Mouse (Mus musculus): ENCODE data around the gene Wdr76. TPM values are rescaled to one million over a fixed set of nuclear protein-coding genes. Genes with fewer than 3 reads are reported as not detected.
A peak's percentile ranks its signal among the peaks of the same experiment; 100 is the strongest.
"Not testable (repeated sequence)": the region's sequence is repeated elsewhere in the genome, so short reads cannot be mapped to it uniquely, and the experiment has no call there.

The Wdr76 gene
- polyA plus RNA-seq, 1 experiment from 2014 or later: 8.8 TPM

DNA sequence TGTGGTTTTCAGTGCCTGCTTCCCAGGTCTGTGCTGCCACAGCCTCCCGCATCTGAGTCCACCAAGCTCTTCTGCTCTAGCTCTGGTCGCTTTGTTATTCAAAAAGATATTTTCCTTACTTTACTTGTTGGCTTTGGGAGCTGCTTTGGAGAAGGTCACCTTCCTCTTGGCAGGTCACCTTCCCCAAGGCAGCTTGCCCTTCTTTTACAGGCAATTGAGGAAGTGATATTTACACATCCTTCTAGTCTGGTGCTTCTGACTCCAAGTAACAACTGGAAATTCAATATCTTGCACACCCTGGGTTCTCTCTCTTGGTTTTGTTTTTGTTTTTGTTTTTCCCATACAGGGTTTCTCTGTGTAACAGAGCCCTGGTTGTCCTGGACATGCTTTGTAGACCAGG lies 22.1 kb upstream of the Wdr76 start:
- H3K4me2 ChIP-seq; H3K4me1 ChIP-seq; H3K27ac ChIP-seq; H3K27me3 ChIP-seq; ATAC-seq (ENCODE audit: borderline replicate concordance, extremely low read depth, low FRiP score, low TSS enrichment); H3K9ac ChIP-seq; H3K4me3 ChIP-seq; H3K9me3 ChIP-seq; H3K36me3 ChIP-seq: not testable (repeated sequence)
- WGBS: 85% methylated on average over 2 of the region's 2 CpGs

DNA sequence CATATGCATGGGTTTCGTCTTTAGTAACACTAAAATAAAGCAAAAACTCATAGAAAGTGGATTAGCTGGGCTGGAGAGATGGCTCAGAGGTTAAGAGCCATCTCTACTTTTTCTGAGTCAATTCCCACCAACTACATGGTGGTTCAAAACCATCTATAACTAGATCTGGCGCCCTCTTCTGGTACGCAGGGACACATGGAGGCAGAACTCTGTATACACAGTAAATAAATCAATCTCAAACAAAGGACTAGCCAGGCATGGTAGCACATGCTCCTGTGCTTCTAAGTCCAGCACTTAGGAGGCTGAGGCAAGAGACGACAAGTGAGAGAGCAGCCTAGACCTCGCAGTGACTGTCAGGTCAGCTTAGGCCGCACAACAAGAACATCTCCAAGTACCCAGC lies 5.0 kb upstream of the Wdr76 start:
- H3K4me2 ChIP-seq; H3K27me3 ChIP-seq; ATAC-seq (ENCODE audit: borderline replicate concordance, extremely low read depth, low FRiP score, low TSS enrichment); H3K9me3 ChIP-seq; H3K36me3 ChIP-seq; H3K4me3 ChIP-seq; H3K9ac ChIP-seq; H3K27ac ChIP-seq; H3K4me1 ChIP-seq: not testable (repeated sequence)
- 57% methylated on average over 1 of the region's 6 CpGs for WGBS

DNA sequence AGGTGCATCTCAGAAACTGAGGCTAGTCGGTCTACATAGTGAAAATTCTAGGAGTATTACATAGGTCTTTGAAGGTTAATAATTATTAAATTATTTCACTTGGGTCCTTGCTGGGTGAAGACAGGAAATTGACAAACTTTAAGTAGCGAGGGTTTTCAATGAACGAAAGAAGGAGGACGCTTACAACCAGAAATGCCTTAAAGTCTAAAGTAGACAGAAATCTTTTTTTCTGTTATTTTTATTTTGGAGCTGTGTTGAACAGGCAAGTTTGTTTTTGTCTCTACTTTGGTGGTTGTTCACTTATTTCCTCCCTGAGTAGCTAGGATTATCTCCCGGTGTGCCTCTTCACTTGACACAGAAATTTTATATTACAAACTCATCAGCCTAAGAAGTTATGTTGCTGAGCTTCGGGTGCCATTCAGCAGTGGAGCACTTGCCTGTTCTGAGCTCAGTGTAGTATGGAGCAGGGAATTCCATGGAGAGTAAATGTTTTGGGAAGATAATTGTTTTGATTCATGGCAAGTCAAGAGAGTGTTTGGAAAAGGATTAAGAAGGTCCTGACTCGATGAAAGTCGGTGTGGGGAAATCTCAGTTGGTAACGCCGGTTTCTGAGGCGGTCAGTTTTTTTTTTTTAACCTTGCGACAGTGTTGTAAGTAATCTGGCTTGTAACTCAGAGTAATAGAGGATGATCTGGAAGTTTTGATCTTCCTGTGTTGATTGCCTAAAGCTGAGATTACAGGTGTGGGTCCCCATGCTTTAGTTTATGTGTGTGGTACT lies 839 bp downstream of the Wdr76 start:
- no peaks in the 10 kb centered on the region for H3K9me3 ChIP-seq
- H3K4me2 ChIP-seq: peak overlapping the region; percentile 66
- 3% methylated on average over 12 of the region's 12 CpGs for WGBS
- no peak overlapping the region for H3K27ac ChIP-seq
- peaks cover 14% of the 10 kb centered on the region; the same call in 1 of the 2 replicates for H3K36me3 ChIP-seq
- H3K4me3 ChIP-seq: peak overlapping the region; percentile 65
- peak overlapping the region; percentile 53 for H3K9ac ChIP-seq
- no peaks in the 10 kb centered on the region for H3K27me3 ChIP-seq
- no peak for ATAC-seq (ENCODE audit: borderline replicate concordance, extremely low read depth, low FRiP score, low TSS enrichment)
- peaks cover 14% of the 10 kb centered on the region for H3K4me1 ChIP-seq

DNA sequence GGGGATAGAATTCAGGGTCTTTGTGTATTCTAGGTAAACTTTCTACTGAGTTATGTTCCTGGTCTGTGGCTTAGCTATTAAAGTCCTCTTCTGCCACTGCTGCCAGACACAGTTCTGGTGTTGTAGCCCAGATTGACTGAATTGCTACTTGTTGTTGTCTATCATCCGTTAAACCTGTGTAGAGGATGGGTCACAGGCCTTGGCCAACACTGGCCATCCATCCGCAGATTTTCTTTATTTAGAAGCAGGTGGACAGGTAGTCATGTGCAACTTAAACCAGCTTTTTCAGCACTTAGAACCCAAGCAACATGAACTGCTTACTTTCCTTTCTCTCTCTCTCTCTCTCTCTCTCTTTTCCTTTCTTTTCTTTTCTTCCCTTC lies 1.4 kb downstream of the Wdr76 start:
- Histone ChIP-seq H3K27ac (no peak overlapping the region), H3K4me1 (peaks cover 14% of the 10 kb centered on the region), H3K36me3 (peaks cover 14% of the 10 kb centered on the region; the same call in 1 of the 2 replicates), H3K4me2 (peak overlapping the region; percentile 66), H3K9ac (peak overlapping the region; percentile 53), H3K4me3 (peak overlapping the region; percentile 65), H3K9me3 (no peaks in the 10 kb centered on the region), H3K27me3 (no peaks in the 10 kb centered on the region)
- no peak for ATAC-seq (ENCODE audit: borderline replicate concordance, extremely low read depth, low FRiP score, low TSS enrichment)
- WGBS: 63% methylated on average over 2 of the region's 2 CpGs

DNA sequence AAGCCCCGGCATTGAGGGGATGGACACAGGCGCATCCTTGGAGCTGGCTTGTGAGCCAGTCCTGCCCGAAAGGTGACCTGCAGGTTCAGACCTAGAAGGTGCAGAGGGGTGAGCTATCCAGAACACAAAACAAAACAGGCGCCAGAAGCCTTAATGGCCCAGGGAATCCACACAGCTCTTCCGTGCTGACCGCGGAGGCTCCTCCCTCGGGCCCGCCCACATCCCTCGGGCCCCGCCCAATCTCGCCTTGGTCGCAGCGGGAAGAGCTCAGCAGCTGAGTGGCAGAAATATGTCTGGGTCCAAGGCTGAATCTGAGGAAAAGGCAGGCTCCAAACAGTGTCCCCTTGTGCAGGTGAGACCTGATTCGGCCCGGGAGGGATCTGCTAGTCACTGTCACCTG lies 3.1 kb downstream of the Wdr76 start:
- Histone ChIP-seq H3K4me3 (peak overlapping the region; percentile 35), H3K4me2 (peak overlapping the region; percentile 55), H3K27ac (no peak overlapping the region), H3K9ac (0 out of 2 replicates have a peak overlapping the region, but pooled peaks have one; percentile 8), H3K9me3 (no peaks in the 10 kb centered on the region), H3K27me3 (no peaks in the 10 kb centered on the region), H3K4me1 (peaks cover 14% of the 10 kb centered on the region), H3K36me3 (peaks cover 17% of the 10 kb centered on the region)
- ATAC-seq (ENCODE audit: borderline replicate concordance, extremely low read depth, low FRiP score, low TSS enrichment): peak; percentile 72
- WGBS: 21% methylated on average over 16 of the region's 16 CpGs

DNA sequence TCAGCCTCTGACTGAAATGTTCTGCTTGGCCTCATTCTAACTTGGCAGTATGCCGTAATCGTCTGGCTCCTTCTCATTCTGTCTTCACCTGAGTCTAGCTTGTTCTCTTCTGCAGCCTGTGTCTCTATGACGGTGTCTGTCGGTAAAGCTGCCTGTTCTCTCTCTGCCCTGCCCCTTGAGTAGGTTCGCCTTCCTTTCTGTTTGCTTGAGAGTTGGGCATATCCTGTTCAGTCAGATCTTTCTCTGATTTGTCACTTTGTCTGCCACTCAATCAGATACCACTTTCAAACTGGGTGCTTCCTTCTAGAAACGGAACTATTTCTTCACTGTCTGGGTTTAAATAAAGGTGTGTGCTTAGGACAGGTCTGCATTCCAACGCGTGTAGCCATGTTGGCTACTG lies 4.9 kb downstream of the Wdr76 start:
- 88% methylated on average over 8 of the region's 8 CpGs for WGBS
- Histone ChIP-seq H3K4me2 (no peak overlapping the region), H3K27me3 (no peaks in the 10 kb centered on the region), H3K4me1 (peaks cover 14% of the 10 kb centered on the region), H3K9ac (no peak overlapping the region), H3K9me3 (no peaks in the 10 kb centered on the region), H3K4me3 (no peak overlapping the region), H3K36me3 (peaks cover 17% of the 10 kb centered on the region), H3K27ac (no peak overlapping the region)
- no peak for ATAC-seq (ENCODE audit: borderline replicate concordance, extremely low read depth, low FRiP score, low TSS enrichment)

DNA sequence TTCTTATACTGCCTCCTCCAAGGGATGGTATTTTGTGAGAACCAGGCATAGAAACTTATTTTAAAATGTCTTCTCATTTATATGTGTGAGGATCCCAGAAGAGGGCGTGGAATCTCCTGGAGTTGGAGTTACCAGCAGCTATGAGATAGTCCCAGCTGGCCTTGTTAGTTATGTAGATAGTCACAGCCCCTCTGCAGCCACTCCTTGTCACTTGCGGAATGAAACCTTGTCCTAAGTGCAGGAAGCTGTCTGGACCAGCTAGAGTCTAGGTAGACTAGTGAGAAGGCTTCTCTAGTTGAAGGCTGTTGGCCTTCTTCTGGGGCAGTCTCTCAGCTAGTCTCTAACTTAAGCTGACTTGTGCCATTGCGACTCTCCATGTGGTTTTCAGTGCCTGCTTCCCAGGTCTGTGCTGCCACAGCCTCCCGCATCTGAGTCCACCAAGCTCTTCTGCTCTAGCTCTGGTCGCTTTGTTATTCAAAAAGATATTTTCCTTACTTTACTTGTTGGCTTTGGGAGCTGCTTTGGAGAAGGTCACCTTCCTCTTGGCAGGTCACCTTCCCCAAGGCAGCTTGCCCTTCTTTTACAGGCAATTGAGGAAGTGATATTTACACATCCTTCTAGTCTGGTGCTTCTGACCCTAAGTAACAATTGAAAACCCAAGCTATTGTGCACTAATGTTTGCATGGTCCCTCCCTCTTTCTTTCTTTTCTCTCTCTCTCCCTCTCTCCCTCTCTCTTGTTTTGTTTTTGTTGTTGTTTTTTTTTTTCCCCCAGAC lies 6.7 kb downstream of the Wdr76 start:
- peaks cover 30% of the 10 kb centered on the region for H3K36me3 ChIP-seq
- WGBS: 82% methylated on average over 5 of the region's 5 CpGs
- ATAC-seq (ENCODE audit: borderline replicate concordance, extremely low read depth, low FRiP score, low TSS enrichment); H3K4me1 ChIP-seq; H3K4me2 ChIP-seq; H3K27me3 ChIP-seq; H3K4me3 ChIP-seq; H3K9me3 ChIP-seq; H3K9ac ChIP-seq; H3K27ac ChIP-seq: not testable (repeated sequence)

DNA sequence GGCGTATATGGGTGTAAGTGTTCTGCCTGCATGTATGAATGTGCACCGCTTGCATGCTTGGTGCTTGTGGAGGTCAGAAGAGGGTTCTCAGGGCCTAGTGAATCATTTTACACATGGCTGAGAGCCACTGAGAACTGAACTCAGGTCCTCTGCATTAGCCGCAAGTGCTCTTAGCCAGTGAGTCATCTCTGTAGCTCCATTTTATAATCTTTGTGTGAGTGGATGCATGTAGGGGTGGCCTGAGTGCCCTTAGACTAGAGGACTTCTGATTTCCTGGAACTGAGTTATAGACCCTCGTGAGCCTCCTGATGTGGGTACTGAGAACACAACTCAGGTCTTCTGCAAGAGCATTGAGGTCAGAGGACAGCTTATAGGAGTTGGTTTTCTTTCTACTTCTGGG lies 7.7 kb downstream of the Wdr76 start:
- H3K4me2 ChIP-seq: no peak overlapping the region
- no peaks in the 10 kb centered on the region for H3K27me3 ChIP-seq
- no peak overlapping the region for H3K4me3 ChIP-seq
- WGBS: 89% methylated on average over 4 of the region's 4 CpGs
- no peak for ATAC-seq (ENCODE audit: borderline replicate concordance, extremely low read depth, low FRiP score, low TSS enrichment)
- no peak overlapping the region for H3K27ac ChIP-seq
- peaks cover 31% of the 10 kb centered on the region for H3K36me3 ChIP-seq
- H3K4me1 ChIP-seq: peaks cover 6% of the 10 kb centered on the region; the same call in 1 of the 2 replicates
- no peak overlapping the region for H3K9ac ChIP-seq
- no peaks in the 10 kb centered on the region for H3K9me3 ChIP-seq

DNA sequence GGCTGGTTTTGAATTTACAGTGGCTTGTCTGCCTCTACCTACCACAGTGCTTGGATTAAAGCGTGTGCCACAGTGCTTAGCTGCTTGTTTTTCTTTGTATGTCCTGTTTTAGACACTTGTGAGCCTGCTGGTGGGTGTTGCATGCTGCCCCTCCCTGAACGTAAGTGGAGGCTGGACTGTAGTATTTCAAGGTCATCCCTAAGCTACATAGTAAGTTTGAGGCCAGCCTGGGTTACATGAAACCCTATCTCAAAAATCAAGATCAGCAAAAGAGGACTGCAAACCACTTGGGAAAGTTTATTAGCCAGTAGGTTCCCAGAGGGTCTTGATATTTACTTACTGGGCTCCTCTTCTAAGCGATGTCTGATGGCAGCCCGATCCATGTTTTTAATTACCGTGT lies 11.6 kb downstream of the Wdr76 start:
- Histone ChIP-seq H3K36me3 (peaks cover 27% of the 10 kb centered on the region), H3K4me3 (no peak overlapping the region), H3K27me3 (no peaks in the 10 kb centered on the region), H3K9me3 (no peaks in the 10 kb centered on the region), H3K4me1 (no peaks in the 10 kb centered on the region), H3K9ac (no peak overlapping the region), H3K4me2 (no peak overlapping the region), H3K27ac (no peak overlapping the region)
- no peak for ATAC-seq (ENCODE audit: borderline replicate concordance, extremely low read depth, low FRiP score, low TSS enrichment)
- WGBS: 92% methylated on average over 5 of the region's 5 CpGs

DNA sequence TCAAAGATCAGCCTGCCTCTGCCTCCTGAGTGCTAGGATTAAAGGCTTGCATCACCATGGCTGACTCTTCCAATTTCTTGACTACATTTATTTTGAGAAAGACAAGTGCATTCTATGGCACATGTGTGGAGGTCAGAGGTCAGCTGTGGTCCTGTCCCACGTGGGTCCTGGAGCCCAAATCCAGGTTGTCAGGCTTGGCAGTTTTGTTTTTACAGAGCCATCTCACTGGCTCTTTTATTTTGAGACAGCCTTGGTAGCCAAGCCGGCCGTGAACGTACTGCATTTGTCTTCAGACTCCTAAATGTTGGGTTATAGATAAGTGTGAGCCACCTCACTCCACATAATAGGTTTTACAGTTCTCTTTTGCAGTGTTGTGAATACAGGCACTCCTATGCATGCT lies 12.2 kb downstream of the Wdr76 start:
- not testable (repeated sequence) for H3K9me3 ChIP-seq; H3K27ac ChIP-seq; H3K4me3 ChIP-seq; H3K9ac ChIP-seq; ATAC-seq (ENCODE audit: borderline replicate concordance, extremely low read depth, low FRiP score, low TSS enrichment); H3K4me2 ChIP-seq; H3K4me1 ChIP-seq; H3K27me3 ChIP-seq
- peaks cover 24% of the 10 kb centered on the region for H3K36me3 ChIP-seq
- WGBS: 89% methylated on average over 4 of the region's 4 CpGs

DNA sequence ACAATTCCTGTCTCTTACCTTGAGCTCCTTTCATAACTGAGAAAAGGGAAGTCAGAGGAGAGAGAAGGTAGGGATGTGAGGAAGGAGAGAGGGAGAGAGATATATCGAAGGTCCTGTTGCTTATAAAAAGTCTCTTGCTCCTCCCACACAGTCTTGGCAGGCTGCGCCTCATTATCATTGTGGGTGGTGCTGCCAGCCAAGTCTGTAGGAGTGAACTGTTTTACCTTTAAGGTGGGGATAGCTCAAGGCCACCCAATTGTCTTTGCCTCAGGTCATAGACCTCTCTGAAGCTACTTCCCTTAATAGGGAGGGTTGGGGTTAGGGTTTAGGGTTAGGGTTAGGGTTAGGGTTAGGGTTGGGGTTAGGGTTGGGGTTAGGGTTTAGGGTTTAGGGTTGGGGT lies 15.5 kb downstream of the Wdr76 start:
- Histone ChIP-seq H3K4me1 (no peaks in the 10 kb centered on the region), H3K9ac (no peak overlapping the region), H3K4me3 (no peak overlapping the region), H3K27me3 (no peaks in the 10 kb centered on the region), H3K36me3 (peaks cover 44% of the 10 kb centered on the region), H3K9me3 (no peaks in the 10 kb centered on the region), H3K27ac (no peak overlapping the region), H3K4me2 (no peak overlapping the region)
- no peak for ATAC-seq (ENCODE audit: borderline replicate concordance, extremely low read depth, low FRiP score, low TSS enrichment)
- 76% methylated on average over 2 of the region's 2 CpGs for WGBS

DNA sequence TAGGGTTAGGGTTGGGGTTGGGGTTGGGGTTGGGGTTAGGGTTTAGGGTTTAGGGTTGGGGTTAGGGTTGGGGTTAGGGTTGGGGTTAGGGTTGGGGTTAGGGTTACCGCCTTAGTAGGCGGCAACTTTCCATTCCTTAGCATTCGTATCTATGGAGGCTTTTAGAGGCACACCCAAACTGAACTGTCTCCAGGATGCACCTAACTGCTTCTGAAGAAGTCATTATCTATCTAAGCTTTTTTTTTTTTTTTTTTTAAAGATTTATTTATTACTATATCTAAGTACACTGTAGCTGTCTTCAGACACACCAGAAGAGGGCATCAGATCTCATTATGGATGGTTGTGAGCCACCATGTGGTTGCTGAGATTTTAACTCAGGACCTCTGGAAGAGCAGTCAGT lies 16.3 kb downstream of the Wdr76 start:
- H3K36me3 ChIP-seq: peaks cover 36% of the 10 kb centered on the region
- not testable (repeated sequence) for ATAC-seq (ENCODE audit: borderline replicate concordance, extremely low read depth, low FRiP score, low TSS enrichment); H3K4me3 ChIP-seq; H3K9ac ChIP-seq; H3K27me3 ChIP-seq; H3K27ac ChIP-seq; H3K9me3 ChIP-seq; H3K4me2 ChIP-seq; H3K4me1 ChIP-seq
- WGBS: 95% methylated on average over 3 of the region's 3 CpGs

All from lung, embryonic 15.5 days (tissue).